Mouse (Mus musculus): Measurements from ENCODE around the gene Olfr599. TPM values are rescaled to one million over a fixed set of nuclear protein-coding genes. Genes with fewer than 3 reads are reported as not detected.
"Not testable (repeated sequence)": the region's sequence is repeated elsewhere in the genome, so short reads cannot be mapped to it uniquely, and the experiment has no call there.

The Olfr599 gene
- polyA plus RNA-seq (2015; fragmentation: Nextera tagmentation; extraction: Ambion mirVana), result not detected in 2 replicates

GRCm38 (mm10) chr7:103335617-103336016 is at the start of gene Olfr599:
Gene Olfr599, plus strand, starts transcription at chr7:103335917.
- no peaks in the 10 kb centered on the region for H3K36me3 ChIP-seq
- no peak within 1 kb of the TSS for H3K4me3 ChIP-seq
- no peak within 1 kb of the TSS for H3K9ac ChIP-seq
- no peak within 1 kb of the TSS for H3K4me2 ChIP-seq
- 88% methylated on average over 1 of the region's 1 CpGs for WGBS
- H3K27me3 ChIP-seq, result no peaks in the 10 kb centered on the region
- H3K4me1 ChIP-seq (replicated peaks), result no peaks in the 10 kb centered on the region
- no peaks in the 10 kb centered on the region for H3K9me3 ChIP-seq
- H3K27ac ChIP-seq (replicated peaks), result no peak within 1 kb of the TSS
- ATAC-seq (ENCODE audit: low read depth), result no peak

GRCm38 (mm10) chr7:103305348-103305747 is 30.4 kb upstream of the Olfr599 start, which contains the start of gene Olfr596:
Gene Olfr596, plus strand, starts transcription at chr7:103305648.
- not testable (repeated sequence) for H3K36me3 ChIP-seq; H3K4me3 ChIP-seq; H3K4me2 ChIP-seq; H3K9ac ChIP-seq; H3K9me3 ChIP-seq; H3K27me3 ChIP-seq; ATAC-seq (ENCODE audit: low read depth); H3K4me1 ChIP-seq (replicated peaks); H3K27ac ChIP-seq (replicated peaks)
- 95% methylated on average over 2 of the region's 2 CpGs for WGBS

- H3K9ac ChIP-seq; H3K27me3 ChIP-seq; H3K27ac ChIP-seq (replicated peaks); H3K9me3 ChIP-seq; H3K4me2 ChIP-seq; H3K4me3 ChIP-seq; H3K4me1 ChIP-seq (replicated peaks); ATAC-seq (ENCODE audit: low read depth); H3K36me3 ChIP-seq: not testable (repeated sequence)
- 94% methylated on average over 2 of the region's 2 CpGs for WGBS
Measured at GRCm38 (mm10) chr7:103316015-103316414, 19.7 kb upstream of the Olfr599 start, which contains the start of gene Olfr597. Gene Olfr597, plus strand, starts transcription at chr7:103316315.

- H3K9ac ChIP-seq, result no peak within 1 kb of the TSS
- no peak within 1 kb of the TSS for H3K4me3 ChIP-seq
- no peak within 1 kb of the TSS for H3K27ac ChIP-seq (replicated peaks)
- ATAC-seq (ENCODE audit: low read depth), result no peak
- H3K9me3 ChIP-seq, result no peaks in the 10 kb centered on the region
- H3K4me2 ChIP-seq, result no peak within 1 kb of the TSS
- no peaks in the 10 kb centered on the region for H3K4me1 ChIP-seq (replicated peaks)
- no peaks in the 10 kb centered on the region for H3K27me3 ChIP-seq
- H3K36me3 ChIP-seq, result no peaks in the 10 kb centered on the region
Measured at GRCm38 (mm10) chr7:103323268-103323667, 12.4 kb upstream of the Olfr599 start, which contains the start of gene Olfr598. Gene Olfr598, plus strand, starts transcription at chr7:103323568.

GRCm38 (mm10) chr7:103349569-103349968 is 13.9 kb downstream of the Olfr599 start, which contains the start of gene Olfr600:
Gene Olfr600, minus strand, starts transcription at chr7:103349669.
- Histone ChIP-seq H3K9ac (no peak within 1 kb of the TSS), H3K4me3 (no peak within 1 kb of the TSS), H3K4me1 (replicated peaks) (no peaks in the 10 kb centered on the region), H3K36me3 (no peaks in the 10 kb centered on the region), H3K4me2 (no peak within 1 kb of the TSS), H3K9me3 (no peaks in the 10 kb centered on the region), H3K27ac (replicated peaks) (no peak within 1 kb of the TSS), H3K27me3 (no peaks in the 10 kb centered on the region)
- ATAC-seq (ENCODE audit: low read depth), result no peak

GRCm38 (mm10) chr7:103362555-103362954 is 26.8 kb downstream of the Olfr599 start, which contains the start of gene Olfr601:
Gene Olfr601, minus strand, starts transcription at chr7:103362655.
- ATAC-seq (ENCODE audit: low read depth), result no peak
- Histone ChIP-seq H3K36me3 (no peaks in the 10 kb centered on the region), H3K4me1 (replicated peaks) (no peaks in the 10 kb centered on the region), H3K9me3 (no peaks in the 10 kb centered on the region), H3K27me3 (no peaks in the 10 kb centered on the region), H3K4me3 (no peak within 1 kb of the TSS), H3K4me2 (no peak within 1 kb of the TSS), H3K27ac (replicated peaks) (no peak within 1 kb of the TSS), H3K9ac (no peak within 1 kb of the TSS)
- WGBS, result 88% methylated on average over 1 of the region's 1 CpGs

GRCm38 (mm10) chr7:103386077-103386476 is 50.4 kb downstream of the Olfr599 start, which contains the start of gene Olfr603:
Gene Olfr603, minus strand, starts transcription at chr7:103386177.
- Histone ChIP-seq H3K9ac (no peak within 1 kb of the TSS), H3K27me3 (no peaks in the 10 kb centered on the region)

More at GRCm38 (mm10) chr7:103386077-103386476, 50.4 kb downstream of the Olfr599 start, which contains the start of gene Olfr603:
- no peak within 1 kb of the TSS for H3K27ac ChIP-seq (replicated peaks)
- ATAC-seq (ENCODE audit: low read depth), result no peak
- no peaks in the 10 kb centered on the region for H3K4me1 ChIP-seq (replicated peaks)
- no peak within 1 kb of the TSS for H3K4me2 ChIP-seq
- H3K4me3 ChIP-seq, result no peak within 1 kb of the TSS
- no peaks in the 10 kb centered on the region for H3K9me3 ChIP-seq
- H3K36me3 ChIP-seq, result no peaks in the 10 kb centered on the region

Other genes with a start within 250 kb of the Olfr599 start
- not detected in 2 replicates for gene Olfr585, start 238.2 kb upstream of the Olfr599 start, polyA plus RNA-seq (2015; fragmentation: Nextera tagmentation; extraction: Ambion mirVana)
- not detected in 2 replicates for gene Olfr586, start 210.3 kb upstream of the Olfr599 start, polyA plus RNA-seq (2015; fragmentation: Nextera tagmentation; extraction: Ambion mirVana)
- gene Olfr588-ps1, start 195.0 kb upstream of the Olfr599 start, polyA plus RNA-seq (2015; fragmentation: Nextera tagmentation; extraction: Ambion mirVana), result not detected in 2 replicates
- gene Olfr589, start 179.6 kb upstream of the Olfr599 start, polyA plus RNA-seq (2015; fragmentation: Nextera tagmentation; extraction: Ambion mirVana), result not detected in 2 replicates
- gene Olfr591, start 157.6 kb upstream of the Olfr599 start, polyA plus RNA-seq (2015; fragmentation: Nextera tagmentation; extraction: Ambion mirVana), result not detected in 2 replicates
- gene Olfr592, start 151.1 kb upstream of the Olfr599 start, polyA plus RNA-seq (2015; fragmentation: Nextera tagmentation; extraction: Ambion mirVana), result not detected in 2 replicates
- not detected in 2 replicates for gene Olfr593, start 124.1 kb upstream of the Olfr599 start, polyA plus RNA-seq (2015; fragmentation: Nextera tagmentation; extraction: Ambion mirVana)
- not detected in 2 replicates for gene Olfr594, start 118.9 kb upstream of the Olfr599 start, polyA plus RNA-seq (2015; fragmentation: Nextera tagmentation; extraction: Ambion mirVana)
- not detected in 2 replicates for gene Usp17ld, start 83.4 kb upstream of the Olfr599 start, polyA plus RNA-seq (2015; fragmentation: Nextera tagmentation; extraction: Ambion mirVana)
- gene Olfr596, start 30.3 kb upstream of the Olfr599 start, polyA plus RNA-seq (2015; fragmentation: Nextera tagmentation; extraction: Ambion mirVana), result not detected in 2 replicates
- gene Olfr597, start 19.6 kb upstream of the Olfr599 start, polyA plus RNA-seq (2015; fragmentation: Nextera tagmentation; extraction: Ambion mirVana), result not detected in 2 replicates
- not detected in 2 replicates for gene Olfr598, start 12.3 kb upstream of the Olfr599 start, polyA plus RNA-seq (2015; fragmentation: Nextera tagmentation; extraction: Ambion mirVana)
- gene Olfr600, start 13.8 kb downstream of the Olfr599 start, polyA plus RNA-seq (2015; fragmentation: Nextera tagmentation; extraction: Ambion mirVana), result not detected in 2 replicates
- gene Olfr601, start 26.7 kb downstream of the Olfr599 start, polyA plus RNA-seq (2015; fragmentation: Nextera tagmentation; extraction: Ambion mirVana), result not detected in 2 replicates
- not detected in 2 replicates for gene Olfr603, start 50.3 kb downstream of the Olfr599 start, polyA plus RNA-seq (2015; fragmentation: Nextera tagmentation; extraction: Ambion mirVana)
- gene Usp17lc, start 79.2 kb downstream of the Olfr599 start, polyA plus RNA-seq (2015; fragmentation: Nextera tagmentation; extraction: Ambion mirVana), result not detected in 2 replicates
- not detected in 2 replicates for gene Olfr605, start 109.5 kb downstream of the Olfr599 start, polyA plus RNA-seq (2015; fragmentation: Nextera tagmentation; extraction: Ambion mirVana)
- not detected in 2 replicates for gene Olfr606, start 113.1 kb downstream of the Olfr599 start, polyA plus RNA-seq (2015; fragmentation: Nextera tagmentation; extraction: Ambion mirVana)
- gene Olfr607, start 128.2 kb downstream of the Olfr599 start, polyA plus RNA-seq (2015; fragmentation: Nextera tagmentation; extraction: Ambion mirVana), result not detected in 2 replicates
- not detected in 2 replicates for gene Olfr608, start 134.0 kb downstream of the Olfr599 start, polyA plus RNA-seq (2015; fragmentation: Nextera tagmentation; extraction: Ambion mirVana)
- gene Olfr609, start 162.1 kb downstream of the Olfr599 start, polyA plus RNA-seq (2015; fragmentation: Nextera tagmentation; extraction: Ambion mirVana), result not detected in 2 replicates
- gene Olfr610, start 176.2 kb downstream of the Olfr599 start, polyA plus RNA-seq (2015; fragmentation: Nextera tagmentation; extraction: Ambion mirVana), result not detected in 2 replicates
- gene Olfr611, start 184.9 kb downstream of the Olfr599 start, polyA plus RNA-seq (2015; fragmentation: Nextera tagmentation; extraction: Ambion mirVana), result not detected in 2 replicates
- not detected in 2 replicates for gene Olfr612, start 206.8 kb downstream of the Olfr599 start, polyA plus RNA-seq (2015; fragmentation: Nextera tagmentation; extraction: Ambion mirVana)
- not detected in 2 replicates for gene Olfr613, start 212.2 kb downstream of the Olfr599 start, polyA plus RNA-seq (2015; fragmentation: Nextera tagmentation; extraction: Ambion mirVana)
- gene Olfr615, start 220.2 kb downstream of the Olfr599 start, polyA plus RNA-seq (2015; fragmentation: Nextera tagmentation; extraction: Ambion mirVana), result not detected in 2 replicates
- gene Olfr616, start 233.2 kb downstream of the Olfr599 start, polyA plus RNA-seq (2015; fragmentation: Nextera tagmentation; extraction: Ambion mirVana), result not detected in 2 replicates
- gene Olfr617, start 237.1 kb downstream of the Olfr599 start, polyA plus RNA-seq (2015; fragmentation: Nextera tagmentation; extraction: Ambion mirVana), result not detected in 2 replicates

All from neural tube, embryonic 13.5 days (tissue).